Mouse (Mus musculus) forebrain, embryonic 11.5 days (tissue): ENCODE results near the gene Plekhj1. TPM values are rescaled to one million over a fixed set of nuclear protein-coding genes. Genes with fewer than 3 reads are reported as not detected.
A peak's percentile ranks its signal among the peaks of the same experiment; 100 is the strongest.

Source experiments
- ATAC-seq: fragments of 200-750 bp; cut with Nextera tagmentation; replicated peaks from 2 replicates; pipeline ENCODE4 v1.8.0; 2017; ENCODE audit warnings: moderate TSS enrichment; ENCODE audit not compliant: low FRiP score
- DNase-seq: peaks from one replicate; pipeline ENCODE4 v3.0.0-alpha.2; 2017; ENCODE audit warnings: low spot score
- H3K27ac ChIP-seq: fragments of 300-500 bp; sonication (generic); 2 replicates; pipeline ENCODE4 v1.5.1; 2014; ENCODE audit warnings: low read depth, low read length
- H3K27me3 ChIP-seq: fragments of 300-500 bp; sonication (generic); 2 replicates; pipeline ENCODE4 v1.6.1; 2014; ENCODE audit warnings: mild to moderate bottlenecking, low read length, mixed read lengths; ENCODE audit not compliant: control insufficient read depth, insufficient read depth
- H3K36me3 ChIP-seq: fragments of 300-500 bp; sonication (generic); 2 replicates; pipeline ENCODE4 v1.6.1; 2014; ENCODE audit warnings: mild to moderate bottlenecking, low read length, moderate library complexity, mixed read lengths; ENCODE audit not compliant: control insufficient read depth, insufficient read depth
- H3K4me1 ChIP-seq: fragments of 300-500 bp; sonication (generic); replicated peaks from 2 replicates; pipeline ENCODE4 v1.6.1; 2014; ENCODE audit warnings: low read length, mixed read lengths; ENCODE audit not compliant: control insufficient read depth, insufficient read depth
- H3K4me2 ChIP-seq: fragments of 300-500 bp; sonication (generic); 2 replicates; pipeline ENCODE4 v1.6.1; 2014; ENCODE audit warnings: low read depth, mild to moderate bottlenecking, low read length, moderate library complexity, mixed read lengths; ENCODE audit not compliant: severe bottlenecking
- H3K4me3 ChIP-seq: fragments of 300-500 bp; sonication (generic); 2 replicates; pipeline ENCODE4 v1.5.1; 2014; ENCODE audit warnings: low read depth, low read length
- H3K9ac ChIP-seq: fragments of 300-500 bp; sonication (generic); 2 replicates; pipeline ENCODE4 v1.6.1; 2014; ENCODE audit warnings: low read length
- H3K9me3 ChIP-seq: fragments of 300-500 bp; sonication (generic); 2 replicates; pipeline ENCODE4 v1.6.1; 2016; ENCODE audit warnings: low read length, mixed read lengths; ENCODE audit not compliant: control insufficient read depth
- WGBS: fragments of 180-500 bp; shearing (Covaris S2); extraction: QIAGEN DNeasy Blood & Tissue Kit; methylation state at CpG from one replicate; pipeline ENCODE4 v1.1.7; 2014; 5-methylcytosine and 5-hydroxymethylcytosine counted together
- polyA plus RNA-seq: library from polyadenylated mRNA; unstranded; fragments of >200 nt; fragmentation: Nextera tagmentation; extraction: Ambion mirVana; gene quantifications from 2 replicates; pipeline ENCODE4 v1.2.1, GENCODE M21; 2014

Gene Plekhj1
- polyA plus RNA-seq, 1 experiment from 2014 or later, result 160 TPM

GRCm38 (mm10) chr10:80756509-80756908, 41.9 kb downstream of the Plekhj1 start:
- H3K4me1 ChIP-seq, result peaks cover 17% of the 10 kb centered on the region
- H3K9me3 ChIP-seq, result no peaks in the 10 kb centered on the region
- H3K4me3 ChIP-seq, result peak overlapping the region; percentile 98
- H3K27me3 ChIP-seq, result no peaks in the 10 kb centered on the region
- H3K9ac ChIP-seq, result peak overlapping the region; percentile 99; the same call in 1 of the 2 replicates
- no peak for DNase-seq
- H3K36me3 ChIP-seq, result no peaks in the 10 kb centered on the region
- WGBS, result 63% methylated on average over 2 of the region's 2 CpGs
- ATAC-seq, result no peak
- no peak overlapping the region for H3K27ac ChIP-seq
- peak overlapping the region; percentile 83 for H3K4me2 ChIP-seq

GRCm38 (mm10) chr10:80756099-80756498, 42.3 kb downstream of the Plekhj1 start:
- peaks cover 17% of the 10 kb centered on the region for H3K4me1 ChIP-seq
- WGBS, result 31% methylated on average over 3 of the region's 3 CpGs
- no peak overlapping the region for H3K27ac ChIP-seq

GRCm38 (mm10) chr10:80755291-80756015, 43.0 kb downstream of the Plekhj1 start:
- no peak for DNase-seq
- Histone ChIP-seq H3K9me3 (no peaks in the 10 kb centered on the region), H3K4me1 (peaks cover 17% of the 10 kb centered on the region), H3K9ac (peak overlapping the region; percentile 99), H3K36me3 (no peaks in the 10 kb centered on the region), H3K27ac (peak overlapping the region; percentile 66), H3K27me3 (no peaks in the 10 kb centered on the region), H3K4me3 (peak overlapping the region; percentile 98), H3K4me2 (peak overlapping the region; percentile 83)
- 0 out of 2 replicates have a peak, but pooled peaks have one; percentile 2 for ATAC-seq
- WGBS, result 1% methylated on average over 59 of the region's 75 CpGs

More at GRCm38 (mm10) chr10:80756099-80756498, 42.3 kb downstream of the Plekhj1 start:
- Histone ChIP-seq H3K4me2 (peak overlapping the region; percentile 83), H3K36me3 (no peaks in the 10 kb centered on the region), H3K27me3 (no peaks in the 10 kb centered on the region), H3K4me3 (peak overlapping the region; percentile 98), H3K9ac (peak overlapping the region; percentile 99), H3K9me3 (no peaks in the 10 kb centered on the region)
- no peak for DNase-seq
- no peak for ATAC-seq

- peak; percentile 88 for ATAC-seq
- H3K4me1 ChIP-seq, result peaks cover 17% of the 10 kb centered on the region
- H3K27ac ChIP-seq, result peak within 1 kb of the TSS; percentile 66
- 2% methylated on average over 27 of the region's 57 CpGs for WGBS
- H3K36me3 ChIP-seq, result no peaks in the 10 kb centered on the region
- H3K4me3 ChIP-seq, result peak within 1 kb of the TSS; percentile 98
- peak within 1 kb of the TSS; percentile 83 for H3K4me2 ChIP-seq
- H3K27me3 ChIP-seq, result no peaks in the 10 kb centered on the region
- no peaks in the 10 kb centered on the region for H3K9me3 ChIP-seq
- H3K9ac ChIP-seq, result peak within 1 kb of the TSS; percentile 99
- DNase-seq, result peak; percentile 100
These were observed 43.7 kb downstream of the Plekhj1 start, which contains the start of gene Dot1l for GRCm38 (mm10) chr10:80754594-80755290. TSS of gene Dot1l (plus strand) at chr10:80755206.

GRCm38 (mm10) chr10:80752079-80752625, 46.3 kb downstream of the Plekhj1 start:
- ATAC-seq, result peak; percentile 53
- WGBS, result 9% methylated on average over 6 of the region's 6 CpGs
- Histone ChIP-seq H3K9ac (no peak overlapping the region; the same call in 1 of the 2 replicates), H3K9me3 (no peaks in the 10 kb centered on the region), H3K4me3 (peak overlapping the region; percentile 3; the same call in 1 of the 2 replicates), H3K36me3 (no peaks in the 10 kb centered on the region), H3K4me1 (peaks cover 15% of the 10 kb centered on the region), H3K27me3 (no peaks in the 10 kb centered on the region), H3K4me2 (peak overlapping the region; percentile 38; the same call in 1 of the 2 replicates), H3K27ac (no peak overlapping the region)
- peak; percentile 93 for DNase-seq

GRCm38 (mm10) chr10:80751188-80751832, 47.1 kb downstream of the Plekhj1 start:
- peak overlapping the region; percentile 23; the same call in 1 of the 2 replicates for H3K9ac ChIP-seq
- no peaks in the 10 kb centered on the region for H3K36me3 ChIP-seq
- H3K4me3 ChIP-seq, result peak overlapping the region; percentile 3; the same call in 1 of the 2 replicates
- DNase-seq (no peak), ATAC-seq (no peak)
- H3K27ac ChIP-seq, result no peak overlapping the region
- no peaks in the 10 kb centered on the region for H3K9me3 ChIP-seq
- H3K27me3 ChIP-seq, result no peaks in the 10 kb centered on the region
- peaks cover 7% of the 10 kb centered on the region for H3K4me1 ChIP-seq
- H3K4me2 ChIP-seq, result peak overlapping the region; percentile 38; the same call in 1 of the 2 replicates
- 13% methylated on average over 16 of the region's 16 CpGs for WGBS

- Histone ChIP-seq H3K27ac (no peak overlapping the region), H3K9me3 (no peaks in the 10 kb centered on the region), H3K4me2 (no peak overlapping the region), H3K36me3 (no peaks in the 10 kb centered on the region), H3K4me1 (peaks cover 3% of the 10 kb centered on the region; the same call in 1 of the 2 replicates), H3K4me3 (no peak overlapping the region), H3K9ac (no peak overlapping the region), H3K27me3 (no peaks in the 10 kb centered on the region)
- DNase-seq (peak; percentile 80), ATAC-seq (no peak)
- 16% methylated on average over 6 of the region's 6 CpGs for WGBS
These were observed 49.8 kb downstream of the Plekhj1 start for GRCm38 (mm10) chr10:80748609-80749008.

GRCm38 (mm10) chr10:80747410-80747809, 51.0 kb downstream of the Plekhj1 start:
- H3K4me3 ChIP-seq, result no peak overlapping the region
- no peak overlapping the region for H3K27ac ChIP-seq
- peaks cover 6% of the 10 kb centered on the region for H3K4me1 ChIP-seq
- H3K27me3 ChIP-seq, result no peaks in the 10 kb centered on the region
- no peak overlapping the region for H3K4me2 ChIP-seq
- no peaks in the 10 kb centered on the region for H3K9me3 ChIP-seq
- DNase-seq (peak; percentile 87), ATAC-seq (no peak)
- 25% methylated on average over 3 of the region's 3 CpGs for WGBS
- no peak overlapping the region for H3K9ac ChIP-seq
- no peaks in the 10 kb centered on the region for H3K36me3 ChIP-seq
